ENCODE assay signal across 30 mouse cellular contexts in genomic region chr10:16592870-16593269, GRCm38 (mm10).
DNase-seq lines count a peak whose midpoint lies in the region; ATAC-seq and TF ChIP-seq lines count a peak whose summit lies in the region.
"Had no signal": no experiment of that assay in that cellular context is flagged by ENCODE, and none has a peak within 500 bp of the region (broad histone marks: within the 10 kb centered on the region; RNA-seq: fewer than 3 reads in every experiment).

No protein-coding gene starts in this region.

- H3K4me3 ChIP-seq in forebrain, embryonic 11.5 days (ENCODE audit: low read depth, low read length) = no peak overlapping the region
- no peak overlapping the region for H3K4me3 ChIP-seq in intestine, postnatal 0 days (ENCODE audit: low read depth, low read length)
- H3K4me3 ChIP-seq: embryonic facial prominence, embryonic 10.5 days; embryonic facial prominence, embryonic 13.5 days; erythroblast, embryonic 14.5 days; forebrain, embryonic 13.5 days; heart, embryonic 15.5 days had no signal

- no peaks in the 10 kb centered on the region for H3K4me1 ChIP-seq in forebrain, embryonic 11.5 days (replicated peaks; ENCODE audit: control insufficient read depth, insufficient read depth, low read length)
- no peaks in the 10 kb centered on the region for H3K4me1 ChIP-seq in intestine, postnatal 0 days (replicated peaks; ENCODE audit: control insufficient read depth, insufficient read depth, low read length)
- H3K4me1 ChIP-seq: embryonic facial prominence, embryonic 10.5 days; embryonic facial prominence, embryonic 13.5 days; forebrain, embryonic 13.5 days had no signal

- H3K9ac ChIP-seq in forebrain, embryonic 11.5 days (ENCODE audit: low read length) = no peak overlapping the region
- no peak overlapping the region for H3K9ac ChIP-seq in intestine, postnatal 0 days (ENCODE audit: low read depth, low read length)
- H3K9ac ChIP-seq: embryonic facial prominence, embryonic 13.5 days; forebrain, embryonic 13.5 days; heart, embryonic 15.5 days; hindbrain, embryonic 14.5 days had no signal

- no peak for TF ChIP-seq CTCF in intestine, postnatal 0 days (IDR thresholded peaks at IDR 0.05; ENCODE audit: low read depth)

- H3K36me3 ChIP-seq in forebrain, embryonic 11.5 days (ENCODE audit: control insufficient read depth, insufficient read depth, low read length) = no peaks in the 10 kb centered on the region
- no peaks in the 10 kb centered on the region for H3K36me3 ChIP-seq in intestine, postnatal 0 days (ENCODE audit: control insufficient read depth, insufficient read depth)
- H3K36me3 ChIP-seq: embryonic facial prominence, embryonic 10.5 days; embryonic facial prominence, embryonic 13.5 days; heart, embryonic 15.5 days had no signal

- peak; percentile 59 for ATAC-seq in granulocyte monocyte progenitor cell, adult 5-6 weeks (replicated peaks; ENCODE audit: poor library complexity, severe bottlenecking)
- ATAC-seq in megakaryocyte progenitor cell, adult 5-6 weeks (replicated peaks; ENCODE audit: poor library complexity) = peak; percentile 61
- no peak for ATAC-seq in forebrain, embryonic 11.5 days (replicated peaks; ENCODE audit: low FRiP score)
- ATAC-seq in intestine, postnatal 0 days = no peak
- ATAC-seq: CD4-positive, CD25-positive, alpha-beta regulatory T cell, adult 4 months; forebrain, embryonic 13.5 days; forebrain, embryonic 16.5 days; hindbrain, postnatal 0 days; inflammation-experienced regulatory T-cells, adult 6 months; intestine, embryonic 16.5 days had no signal

- no peaks in the 10 kb centered on the region for H3K9me3 ChIP-seq in forebrain, embryonic 11.5 days (ENCODE audit: control insufficient read depth, low read length)
- H3K9me3 ChIP-seq in intestine, postnatal 0 days (ENCODE audit: control insufficient read depth) = no peaks in the 10 kb centered on the region
- H3K9me3 ChIP-seq: embryonic facial prominence, embryonic 10.5 days; embryonic facial prominence, embryonic 13.5 days; forebrain, embryonic 13.5 days; heart, embryonic 15.5 days had no signal

- peak; percentile 5 for DNase-seq in A20 (ENCODE audit: low read depth, low spot score)
- DNase-seq in MEL-GATA-1-ER (ENCODE audit: extremely low read depth, low read depth) = peak; percentile 30
- no peak for DNase-seq in forebrain, embryonic 11.5 days (ENCODE audit: low spot score)
- DNase-seq in Muller cell, postnatal 12 days (ENCODE audit: inconsistent ontology term) = no peak
- DNase-seq: adrenal gland, adult 2 months; adrenal gland, postnatal 14 days; cerebellum, adult 18-20 months; cerebellum, adult 9-11 months; cerebellum, postnatal 25 days; embryo, embryonic 11 days; gastrocnemius, postnatal 10 days; gastrocnemius, postnatal 36 days; heart, adult 11 months; heart, postnatal 10 days; heart, postnatal 36 days had no signal

- 91% methylated on average over 4 of the region's 4 CpGs for whole genome bisulfite sequencing in forebrain, embryonic 11.5 days
- WGBS in intestine, postnatal 0 days = 88% methylated on average over 4 of the region's 4 CpGs

- H3K4me2 ChIP-seq in forebrain, embryonic 11.5 days (ENCODE audit: low read depth, low read length, severe bottlenecking) = no peak overlapping the region
- H3K4me2 ChIP-seq in intestine, postnatal 0 days (replicated peaks; ENCODE audit: low read depth) = no peak overlapping the region
- H3K4me2 ChIP-seq: embryonic facial prominence, embryonic 13.5 days; forebrain, embryonic 13.5 days; heart, embryonic 11.5 days; heart, embryonic 15.5 days; hindbrain, embryonic 14.5 days had no signal

- no peaks in the 10 kb centered on the region for H3K27me3 ChIP-seq in forebrain, embryonic 11.5 days (ENCODE audit: control insufficient read depth, insufficient read depth, low read length)
- H3K27me3 ChIP-seq in intestine, postnatal 0 days (replicated peaks; ENCODE audit: control insufficient read depth, insufficient read depth, low read length) = no peaks in the 10 kb centered on the region
- H3K27me3 ChIP-seq: embryonic facial prominence, embryonic 13.5 days; forebrain, embryonic 13.5 days; heart, embryonic 15.5 days had no signal

- no peak overlapping the region for H3K27ac ChIP-seq in forebrain, embryonic 11.5 days (ENCODE audit: low read depth, low read length)
- H3K27ac ChIP-seq in intestine, postnatal 0 days (ENCODE audit: low read depth, low read length) = no peak overlapping the region
- H3K27ac ChIP-seq: embryonic facial prominence, embryonic 10.5 days; embryonic facial prominence, embryonic 13.5 days; forebrain, embryonic 13.5 days; heart, embryonic 15.5 days; hindbrain, embryonic 14.5 days; hindbrain, postnatal 0 days had no signal

Comparison
In these comparisons a context has a peak if more than half of its experiments do, and no peak if none do; other contexts are left out.
1. DNase-seq: peak in A20 (single experiment) and MEL-GATA-1-ER (single experiment); none in forebrain, embryonic 11.5 days (single experiment) and Muller cell, postnatal 12 days (single experiment).
2. ATAC-seq: peak in granulocyte monocyte progenitor cell, adult 5-6 weeks (single experiment) and megakaryocyte progenitor cell, adult 5-6 weeks (single experiment); none in forebrain, embryonic 11.5 days (single experiment) and intestine, postnatal 0 days (single experiment).